Mouse (Mus musculus) R1 (cell line): ENCODE measurements around the gene Neu3.

Experiments
- DNase-seq: peaks from one replicate; pipeline ENCODE4 v3.0.0-alpha.2; 2018; ENCODE audit warnings: low read depth, low spot score

Neu3 gene

GRCm38 (mm10) chr7:99828083-99828570, at the start of gene Neu3:
Gene Neu3 (minus strand): TSS chr7:99828417.
- peak; percentile 96 for DNase-seq

- peak; percentile 76 for DNase-seq
Observed at GRCm38 (mm10) chr7:99876345-99876744, 48.1 kb upstream of the Neu3 start.

GRCm38 (mm10) chr7:99875891-99876290, 47.7 kb upstream of the Neu3 start:
- DNase-seq = no peak

- DNase-seq = no peak
Observed at GRCm38 (mm10) chr7:99873965-99874364, 45.7 kb upstream of the Neu3 start.

- DNase-seq = no peak
Observed at GRCm38 (mm10) chr7:99869296-99869695, 41.1 kb upstream of the Neu3 start.

GRCm38 (mm10) chr7:99865219-99865618, 37.0 kb upstream of the Neu3 start:
- no peak for DNase-seq

- DNase-seq = peak; percentile 25
Observed at GRCm38 (mm10) chr7:99864241-99865028, 36.2 kb upstream of the Neu3 start.

- no peak for DNase-seq
Observed at GRCm38 (mm10) chr7:99863362-99863761, 35.1 kb upstream of the Neu3 start, which contains the start of gene Spcs2. Gene Spcs2 (minus strand): TSS chr7:99863462.

GRCm38 (mm10) chr7:99858813-99859585, 30.8 kb upstream of the Neu3 start, which contains the start of gene Xrra1:
Gene Xrra1 (plus strand): TSS chr7:99859116.
- peak; percentile 100 for DNase-seq

- DNase-seq = no peak
Observed at GRCm38 (mm10) chr7:99858175-99858812, 30.1 kb upstream of the Neu3 start.

- DNase-seq = no peak
Observed at GRCm38 (mm10) chr7:99856266-99856861, 28.1 kb upstream of the Neu3 start.

GRCm38 (mm10) chr7:99854311-99854710, 26.1 kb upstream of the Neu3 start:
- no peak for DNase-seq

- DNase-seq = peak; percentile 70
Observed at GRCm38 (mm10) chr7:99853350-99853749, 25.1 kb upstream of the Neu3 start.

- no peak for DNase-seq
Observed at GRCm38 (mm10) chr7:99851618-99852017, 23.4 kb upstream of the Neu3 start.

- DNase-seq = no peak
Observed at GRCm38 (mm10) chr7:99851121-99851520, 22.9 kb upstream of the Neu3 start.

GRCm38 (mm10) chr7:99850534-99850933, 22.3 kb upstream of the Neu3 start:
- no peak for DNase-seq

- no peak for DNase-seq
Observed at GRCm38 (mm10) chr7:99845533-99846236, 17.5 kb upstream of the Neu3 start.

- no peak for DNase-seq
Observed at GRCm38 (mm10) chr7:99838241-99838640, 10.0 kb upstream of the Neu3 start.

- DNase-seq = no peak
Observed at GRCm38 (mm10) chr7:99837358-99838071, 9.3 kb upstream of the Neu3 start.

- DNase-seq = no peak
Observed at GRCm38 (mm10) chr7:99836781-99837180, 8.6 kb upstream of the Neu3 start.
